Mouse (Mus musculus) ES-Bruce4 (cell line): Measurements from ENCODE around the gene Adipor1. TPM values are rescaled to one million over a fixed set of nuclear protein-coding genes. Genes with fewer than 3 reads are reported as not detected.
"Not testable (repeated sequence)": the region's sequence is repeated elsewhere in the genome, so short reads cannot be mapped to it uniquely, and the experiment has no call there.

Experiments used
- H3K27ac ChIP-seq: 2 replicates; pipeline ENCODE4 v1.5.1; 2012; ENCODE audit warnings: low read length, inconsistent platforms; ENCODE audit not compliant: insufficient read depth
- H3K27me3 ChIP-seq: 2 replicates; pipeline ENCODE4 v1.6.1; 2012; ENCODE audit warnings: mild to moderate bottlenecking, low read length, inconsistent platforms; ENCODE audit not compliant: control insufficient read depth, poor library complexity, insufficient read depth, severe bottlenecking
- H3K36me3 ChIP-seq: 2 replicates; pipeline ENCODE4 v1.6.1; 2012; ENCODE audit warnings: inconsistent platforms, mild to moderate bottlenecking, low read length, moderate library complexity; ENCODE audit not compliant: control insufficient read depth, poor library complexity, insufficient read depth, severe bottlenecking
- H3K4me1 ChIP-seq: one replicate; pipeline ENCODE4 v1.8.1; 2011; ENCODE audit warnings: low read length; ENCODE audit not compliant: control insufficient read depth, insufficient read depth
- H3K4me3 ChIP-seq: 2 replicates; pipeline ENCODE4 v1.5.1; 2011; ENCODE audit warnings: low read depth, mild to moderate bottlenecking, low read length
- H3K9ac ChIP-seq: 2 replicates; pipeline ENCODE4 v1.6.1; 2012; ENCODE audit warnings: low read depth, mild to moderate bottlenecking, inconsistent platforms; ENCODE audit not compliant: poor library complexity, severe bottlenecking
- H3K9me3 ChIP-seq: replicated peaks from 2 replicates; pipeline ENCODE4 v1.6.1; 2012; ENCODE audit warnings: mild to moderate bottlenecking, low read length, inconsistent platforms; ENCODE audit not compliant: control insufficient read depth, poor library complexity, insufficient read depth, severe bottlenecking
- CTCF ChIP-seq: IDR thresholded peaks from one replicate; pipeline ENCODE4 v1.8.1; 2011; ENCODE audit warnings: low read depth, low read length
- EP300 ChIP-seq: IDR thresholded peaks from 2 replicates; pipeline ENCODE4 v1.6.1; 2011; ENCODE audit warnings: low read depth, low read length; ENCODE audit not compliant: insufficient read depth
- POLR2A ChIP-seq: IDR thresholded peaks from one replicate; pipeline ENCODE4 v1.8.1; 2011; ENCODE audit warnings: low read length; ENCODE audit not compliant: insufficient read depth
- polyA plus RNA-seq: library from polyadenylated mRNA; stranded (reverse); fragments of >200 nt; gene quantifications from 2 replicates; pipeline ENCODE4 v1.2.4, GENCODE M21; 2011; ENCODE audit warnings: low read depth; ENCODE audit not compliant: missing spikeins, insufficient read depth, insufficient read length

Gene Adipor1
- polyA plus RNA-seq, 1 experiment: 119 TPM

DNA sequence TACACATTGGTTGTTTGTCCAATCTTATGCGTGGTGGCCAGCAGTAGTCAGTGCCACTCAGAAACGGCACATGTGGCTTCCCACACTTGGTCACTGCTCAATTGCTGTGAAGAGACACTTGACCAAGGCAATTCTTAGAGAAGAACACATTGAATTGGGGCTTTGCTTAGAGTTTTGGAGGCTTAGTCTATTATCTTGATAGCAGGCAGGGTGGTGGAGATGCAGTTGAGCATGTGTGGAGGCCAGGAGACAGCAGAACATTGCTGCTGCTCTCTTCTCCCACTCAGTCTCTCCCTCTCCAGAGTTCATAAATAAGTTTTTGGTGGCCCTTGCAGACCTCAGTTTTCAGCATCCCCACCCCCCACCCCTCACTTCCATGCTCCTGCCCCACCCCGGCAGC, 27.2 kb downstream of the Adipor1 start:
- peaks cover 4% of the 10 kb centered on the region for H3K9me3 ChIP-seq
- H3K27ac ChIP-seq: no peak overlapping the region
- H3K9ac ChIP-seq: no peak overlapping the region
- no peak overlapping the region for H3K4me3 ChIP-seq
- H3K4me1 ChIP-seq: peaks cover 1% of the 10 kb centered on the region
- H3K27me3 ChIP-seq: no peaks in the 10 kb centered on the region
- H3K36me3 ChIP-seq: no peaks in the 10 kb centered on the region
- TF ChIP-seq EP300 (no peak), CTCF (no peak), POLR2A (no peak)

DNA sequence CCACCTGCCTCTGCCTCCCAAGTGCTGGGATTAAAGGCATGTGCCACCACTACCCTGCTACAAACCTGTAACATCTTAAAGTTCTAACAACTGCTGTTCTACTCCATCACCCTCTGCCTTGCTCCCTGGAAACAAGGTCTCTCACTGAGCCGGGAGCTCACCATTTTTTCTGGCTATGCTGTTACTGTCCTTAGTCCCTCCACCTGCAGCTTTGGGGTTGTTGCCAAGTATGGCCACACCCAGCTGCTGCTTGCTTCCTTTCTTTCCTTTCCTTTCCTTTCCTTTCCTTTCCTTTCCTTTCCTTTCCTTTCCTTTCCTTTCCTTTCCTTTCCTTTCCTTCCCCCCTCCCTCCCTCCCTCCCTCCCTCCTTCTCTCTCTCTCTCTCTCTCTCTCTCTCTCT, 28.1 kb downstream of the Adipor1 start:
- H3K27ac ChIP-seq, H3K27me3 ChIP-seq, H3K4me3 ChIP-seq, H3K36me3 ChIP-seq, H3K9me3 ChIP-seq, H3K9ac ChIP-seq, H3K4me1 ChIP-seq: not testable (repeated sequence)

DNA sequence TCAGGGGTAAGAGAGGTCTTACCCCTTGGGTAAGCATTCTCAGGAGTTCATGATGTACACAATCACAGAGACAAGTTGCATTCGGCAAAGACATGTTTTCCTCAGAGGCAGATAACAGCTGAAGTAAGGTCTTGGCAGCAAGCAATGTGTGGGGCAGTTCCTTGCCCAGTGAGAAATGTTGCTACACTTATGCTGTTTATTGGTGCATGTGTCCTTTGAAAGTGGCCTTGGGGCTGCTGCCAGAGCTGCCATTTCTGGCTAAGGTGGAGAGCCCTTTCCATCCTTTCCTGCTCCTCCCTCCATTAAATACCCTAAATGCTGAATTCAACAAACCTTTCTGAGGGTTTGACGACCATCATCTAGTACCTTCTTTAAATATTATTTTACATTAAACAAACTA, 30.2 kb downstream of the Adipor1 start:
- no peak overlapping the region for H3K4me3 ChIP-seq
- peaks cover 4% of the 10 kb centered on the region for H3K9me3 ChIP-seq
- H3K27me3 ChIP-seq: no peaks in the 10 kb centered on the region
- peaks cover 1% of the 10 kb centered on the region for H3K4me1 ChIP-seq
- H3K36me3 ChIP-seq: no peaks in the 10 kb centered on the region
- H3K27ac ChIP-seq: no peak overlapping the region
- no peak overlapping the region for H3K9ac ChIP-seq
- TF ChIP-seq EP300: no peak
- no peak for TF ChIP-seq CTCF
- no peak for TF ChIP-seq POLR2A

DNA sequence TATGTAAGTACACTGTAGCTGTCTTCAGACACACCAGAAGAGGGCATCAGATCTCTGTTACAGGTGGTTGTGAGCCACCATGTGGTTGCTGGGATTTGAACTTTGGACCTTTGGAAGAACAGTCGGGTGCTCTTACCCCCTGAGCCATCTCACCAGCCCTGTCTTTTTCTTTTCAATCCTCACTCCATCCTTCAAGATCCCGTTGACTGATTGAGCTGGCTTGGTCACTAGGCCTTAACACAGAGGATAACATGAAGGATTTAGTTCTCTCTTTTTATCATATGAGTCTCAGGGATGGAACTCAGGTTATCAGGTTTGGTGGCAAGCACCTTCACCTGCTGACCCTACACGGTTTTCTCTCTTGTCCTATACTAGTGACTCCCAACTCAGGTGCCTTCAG, 33.4 kb downstream of the Adipor1 start:
- not testable (repeated sequence) for H3K9me3 ChIP-seq, H3K27me3 ChIP-seq, H3K36me3 ChIP-seq, H3K27ac ChIP-seq, H3K9ac ChIP-seq, H3K4me3 ChIP-seq, H3K4me1 ChIP-seq

- Histone ChIP-seq H3K4me3 (no peak overlapping the region), H3K27me3 (no peaks in the 10 kb centered on the region), H3K9ac (no peak overlapping the region), H3K4me1 (no peaks in the 10 kb centered on the region), H3K27ac (no peak overlapping the region), H3K9me3 (peaks cover 1% of the 10 kb centered on the region), H3K36me3 (no peaks in the 10 kb centered on the region)
- TF ChIP-seq POLR2A (no peak), CTCF (no peak), EP300 (no peak)
These were observed 35.0 kb downstream of the Adipor1 start for GRCm38 (mm10) chr1:134450201-134450600.

DNA sequence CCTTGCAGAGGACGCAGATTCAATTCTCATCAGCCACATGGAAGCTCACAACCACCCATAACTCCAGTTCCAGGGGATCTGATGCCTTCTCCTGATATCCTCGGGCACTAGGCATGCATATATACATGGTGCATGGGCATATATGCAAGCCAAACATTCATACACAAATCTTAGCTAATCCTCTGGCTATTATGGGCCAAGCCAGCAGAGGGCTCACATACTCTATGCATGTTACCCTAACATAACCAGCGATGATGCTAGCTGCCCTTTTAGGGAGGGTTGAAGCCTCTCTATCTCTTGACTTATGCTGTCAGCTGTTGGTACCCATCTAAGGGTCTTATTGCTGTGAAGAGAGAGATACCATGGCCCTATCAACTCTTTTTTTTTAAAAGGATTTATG, 35.8 kb downstream of the Adipor1 start:
- Histone ChIP-seq H3K4me3 (no peak overlapping the region), H3K9ac (no peak overlapping the region), H3K9me3 (no peaks in the 10 kb centered on the region; the same call in 1 of the 2 replicates), H3K4me1 (no peaks in the 10 kb centered on the region), H3K27me3 (no peaks in the 10 kb centered on the region), H3K36me3 (no peaks in the 10 kb centered on the region), H3K27ac (no peak overlapping the region)
- no peak for TF ChIP-seq CTCF
- TF ChIP-seq POLR2A: no peak
- TF ChIP-seq EP300: no peak
